Mouse (Mus musculus) R1 (cell line): ENCODE measurements around the gene Gm10642.
A peak's percentile ranks its signal among the peaks of the same experiment; 100 is the strongest.

Experiments used
- DNase-seq: peaks from one replicate; pipeline ENCODE4 v3.0.0-alpha.2; 2018; ENCODE audit warnings: low read depth, low spot score

The Gm10642 gene

GRCm38 (mm10) chr9:70671772-70672579 is 15.9 kb downstream of the Gm10642 start:
- no peak for DNase-seq

- no peak for DNase-seq
Observed at GRCm38 (mm10) chr9:70673656-70674055, 17.6 kb downstream of the Gm10642 start.

DNA sequence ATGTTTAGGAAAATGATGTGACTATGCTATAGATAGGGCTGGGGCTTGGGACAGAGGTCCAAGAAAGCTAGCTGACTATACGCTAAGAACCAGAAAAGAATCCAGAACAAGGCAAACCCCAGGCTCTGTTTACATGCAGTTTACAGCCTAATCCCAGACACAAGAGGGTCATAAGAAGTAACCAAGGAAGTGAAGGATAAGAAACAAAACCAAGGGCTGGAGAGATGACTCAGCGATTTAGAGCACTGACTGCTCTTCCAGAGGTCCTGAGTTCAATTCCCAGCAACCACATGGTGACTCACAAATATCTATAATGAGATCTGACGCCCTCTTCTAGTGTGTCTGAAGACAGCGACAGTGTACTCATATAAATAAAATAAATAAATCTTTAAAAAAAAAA is 19.1 kb downstream of the Gm10642 start:
- no peak for DNase-seq

- DNase-seq = peak; percentile 10
Observed at GRCm38 (mm10) chr9:70675961-70676360, 19.9 kb downstream of the Gm10642 start.

GRCm38 (mm10) chr9:70678682-70679131 is 22.7 kb downstream of the Gm10642 start, which contains the start of gene Adam10:
Adam10 (plus strand) TSS chr9:70678997.
- peak; percentile 98 for DNase-seq

DNA sequence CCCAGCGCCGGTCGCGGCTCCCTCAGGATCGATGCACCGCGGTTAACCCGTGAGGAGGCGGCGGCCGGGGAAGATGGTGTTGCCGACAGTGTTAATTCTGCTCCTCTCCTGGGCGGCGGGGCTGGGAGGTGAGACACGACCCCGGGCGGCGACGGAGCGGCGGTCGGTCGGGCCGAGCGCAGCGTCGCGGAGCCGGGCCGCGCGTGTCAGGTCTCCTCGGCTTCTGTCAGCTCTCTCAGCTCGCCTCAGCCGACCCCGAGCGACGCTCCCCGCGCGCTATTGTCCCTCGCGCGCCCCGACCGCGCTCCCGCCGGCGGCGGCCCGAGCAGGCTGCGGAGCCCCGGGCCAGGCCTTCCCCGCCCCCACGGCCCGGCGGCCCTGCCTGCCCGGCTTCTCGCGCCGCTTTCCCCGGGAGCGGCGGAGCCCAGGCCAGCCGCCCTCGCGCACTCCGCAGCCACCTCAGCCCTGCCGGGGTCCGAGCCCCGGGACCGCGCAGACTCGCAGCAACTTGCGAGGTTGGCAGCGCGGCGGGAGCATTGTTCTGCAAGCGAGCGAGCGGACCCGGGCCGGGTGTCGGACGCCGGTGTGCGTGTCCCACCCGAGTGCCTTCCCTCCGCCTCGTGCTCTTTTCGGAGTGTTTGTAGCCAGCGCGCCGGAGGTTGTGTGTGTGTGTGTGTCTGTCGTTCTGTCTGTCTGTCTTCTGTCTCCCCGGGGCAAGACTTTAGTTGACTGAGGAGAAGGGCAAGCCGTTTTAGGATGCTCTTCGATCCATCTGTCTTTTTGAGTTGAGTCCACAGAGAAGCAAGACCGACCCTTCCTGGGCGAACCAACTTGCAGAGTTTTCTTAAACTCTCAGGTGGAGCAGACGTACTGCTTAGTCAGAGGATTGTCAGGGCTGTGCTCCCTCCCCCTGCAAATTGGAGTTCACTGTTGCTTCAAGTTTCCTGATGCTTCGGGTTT is 23.4 kb downstream of the Gm10642 start:
- DNase-seq = peak; percentile 69

GRCm38 (mm10) chr9:70682202-70682601 is 26.2 kb downstream of the Gm10642 start:
- DNase-seq = no peak

GRCm38 (mm10) chr9:70688301-70688968 is 32.4 kb downstream of the Gm10642 start:
- no peak for DNase-seq

- DNase-seq = no peak
Observed at GRCm38 (mm10) chr9:70689926-70690325, 33.9 kb downstream of the Gm10642 start.

DNA sequence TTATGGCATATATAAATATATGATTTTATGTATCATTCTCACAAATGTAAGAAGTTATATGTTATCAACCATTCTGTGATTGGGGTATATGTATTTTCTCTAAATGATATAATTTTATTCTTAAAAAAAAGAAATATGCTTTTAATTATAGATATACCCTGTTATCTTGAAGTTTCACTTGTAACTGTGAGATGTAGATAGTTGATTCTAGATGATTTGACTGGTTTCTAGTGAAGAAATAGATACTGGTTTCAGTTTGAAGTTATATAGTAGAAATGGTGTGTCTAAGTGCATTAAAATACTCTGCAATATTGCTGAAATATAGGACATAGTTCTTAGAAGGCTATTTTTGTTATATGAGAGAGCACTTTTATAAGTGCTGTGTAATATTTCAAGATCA is 34.5 kb downstream of the Gm10642 start:
- no peak for DNase-seq

- DNase-seq = no peak
Observed at GRCm38 (mm10) chr9:70691772-70692693, 36.0 kb downstream of the Gm10642 start.

GRCm38 (mm10) chr9:70695723-70696122 is 39.7 kb downstream of the Gm10642 start:
- no peak for DNase-seq

DNA sequence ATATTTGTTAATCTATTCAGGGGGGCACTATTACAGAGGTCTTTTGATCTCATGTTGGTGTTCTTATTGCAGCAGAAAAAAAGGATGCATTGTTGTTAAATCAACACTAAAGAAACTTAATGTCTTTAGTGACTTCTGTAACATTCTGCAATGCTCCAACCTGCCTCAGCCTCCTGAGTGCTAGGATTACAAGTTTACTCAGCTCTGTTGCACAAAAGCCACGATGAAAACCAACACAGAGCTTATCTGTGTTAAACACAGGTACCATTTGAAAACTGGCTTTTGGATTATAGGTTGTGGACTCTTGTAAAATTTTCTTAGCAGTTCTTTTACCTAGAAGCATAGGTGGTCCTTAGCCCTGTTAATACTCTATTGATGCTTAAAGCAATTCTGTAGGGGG is 42.0 kb downstream of the Gm10642 start:
- no peak for DNase-seq

DNA sequence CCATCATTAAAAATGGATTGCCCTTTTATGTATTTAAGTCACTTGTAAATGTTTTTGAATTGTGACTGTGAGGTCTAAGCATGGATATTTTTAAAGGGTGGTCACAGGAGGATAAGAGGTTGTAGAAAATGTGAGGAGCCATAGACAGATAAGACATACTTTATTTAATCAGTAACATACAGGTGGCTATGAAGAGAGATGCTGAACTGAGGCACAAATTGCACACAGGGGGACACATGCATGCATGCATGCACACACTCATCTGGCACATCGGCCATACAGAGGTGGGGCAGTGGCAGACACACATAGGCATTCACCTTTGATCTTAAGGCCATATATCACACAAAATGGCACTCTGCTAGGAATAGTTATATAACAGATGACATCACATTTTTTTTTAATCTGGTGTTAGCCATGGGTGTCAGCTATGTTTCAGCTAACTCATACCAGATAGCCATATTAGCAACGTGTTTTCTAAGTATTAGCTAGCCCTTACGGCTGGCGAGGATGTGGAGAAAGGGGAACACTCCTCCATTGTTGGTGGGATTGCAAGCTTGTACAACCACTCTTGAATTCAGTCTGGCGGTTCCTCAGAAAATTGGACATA is 47.6 kb downstream of the Gm10642 start:
- no peak for DNase-seq

DNA sequence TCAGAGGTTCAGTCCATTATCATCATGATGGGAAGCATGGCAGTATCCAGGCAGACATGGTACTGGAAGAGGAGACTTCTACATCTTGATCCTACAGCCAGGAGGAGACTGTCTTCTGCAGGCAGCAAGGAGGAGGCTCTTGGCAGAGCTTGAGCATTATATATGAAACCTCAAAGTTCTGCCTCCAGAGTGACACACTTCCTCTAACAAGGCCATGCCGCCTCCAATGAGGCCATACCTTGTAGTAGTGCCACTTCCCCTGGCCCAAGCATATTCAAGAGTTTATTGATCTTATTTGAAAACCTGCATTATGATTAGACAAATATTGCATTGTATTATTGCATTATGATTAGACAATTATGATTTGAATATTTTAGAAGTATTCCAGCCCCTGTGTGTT is 50.4 kb downstream of the Gm10642 start:
- no peak for DNase-seq
